Mouse (Mus musculus): ENCODE measurements around the gene Eif5a.

DNA sequence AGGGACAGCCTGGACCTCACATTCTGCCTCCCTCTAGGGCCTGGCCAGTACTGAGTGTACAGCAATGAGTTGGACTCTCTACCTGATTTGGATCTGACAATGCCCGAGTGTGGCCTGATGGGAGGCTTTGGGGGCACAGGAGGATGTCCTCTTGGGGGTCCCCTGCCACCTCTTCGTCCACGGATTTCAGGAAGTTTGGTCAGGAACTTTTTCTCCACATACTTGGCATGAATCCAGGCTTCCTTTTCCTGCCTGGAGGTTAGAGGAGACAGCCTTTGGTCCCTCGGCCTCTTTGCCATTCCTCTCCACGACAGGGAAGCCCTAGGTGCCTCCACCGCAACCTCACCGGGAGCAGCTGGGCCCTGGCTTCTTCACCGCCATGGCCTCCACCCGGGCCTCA, 37.5 kb downstream of the Eif5a start:
- TF ChIP-seq CTCF (IDR thresholded peaks at IDR 0.05; ENCODE audit: low read depth) (no peak), EP300 (IDR thresholded peaks at IDR 0.05; ENCODE audit: low read depth) (no peak)
